Mouse (Mus musculus) kidney, adult 2 months (tissue): ENCODE data around the gene Ttll11.

ENCODE experiments used
- CTCF ChIP-seq: fragments of 200-500 bp; conservative IDR thresholded peaks from 2 replicates; pipeline ENCODE4 v1.5.1; 2011; ENCODE audit warnings: low read depth, mild to moderate bottlenecking, control low read depth, low read length, moderate library complexity, mixed read lengths; ENCODE audit not compliant: insufficient read depth, insufficient read length
- POLR2A ChIP-seq: fragments of 200-500 bp; IDR thresholded peaks from one replicate; pipeline ENCODE4 v1.6.1; 2011; ENCODE audit warnings: low read depth, low read length, control low read depth

- no peak for TF ChIP-seq CTCF
- no peak for TF ChIP-seq POLR2A
Measured at GRCm38 (mm10) chr2:35728633-35729032, 251.1 kb downstream of the Ttll11 start.
